Mouse (Mus musculus) B cell, adult 67 days (primary cell): Measurements from ENCODE around the gene Gm17577. TPM values are rescaled to one million over a fixed set of nuclear protein-coding genes. Genes with fewer than 3 reads are reported as not detected.

Experiments used
- total RNA-seq, 2 experiments: library from RNA; stranded (reverse); gene quantifications; 4 replicates each; pipeline ENCODE4 v1.2.4; 2023

Gm17577 gene
- not detected for total RNA-seq

GRCm38 (mm10) chrX:123246807-123247206, at the start of gene Gm17577:
Gene Gm17577 (minus strand): TSS chrX:123246907.

GRCm38 (mm10) chrX:123222381-123222780, 24.3 kb downstream of the Gm17577 start, which contains the start of gene Srsx:
Gene Srsx (minus strand): TSS chrX:123222481.

Other genes with a start within 250 kb of the Gm17577 start
- gene Gm17521, start 217.2 kb downstream of the Gm17577 start, total RNA-seq: not detected
- gene Cldn34c1, start 143.4 kb downstream of the Gm17577 start, total RNA-seq: 1 to 10 TPM in 1 of 2 experiments, under 1 TPM in 1; 0.44 to 1.3 TPM
- not detected for gene Srsx, start 24.4 kb downstream of the Gm17577 start, total RNA-seq